Mouse (Mus musculus): ENCODE results near the gene Lrmda. TPM values are rescaled to one million over a fixed set of nuclear protein-coding genes. Genes with fewer than 3 reads are reported as not detected.

The Lrmda gene
- polyA plus RNA-seq, 1 experiment from 2014 or later, result 0.21 TPM

DNA sequence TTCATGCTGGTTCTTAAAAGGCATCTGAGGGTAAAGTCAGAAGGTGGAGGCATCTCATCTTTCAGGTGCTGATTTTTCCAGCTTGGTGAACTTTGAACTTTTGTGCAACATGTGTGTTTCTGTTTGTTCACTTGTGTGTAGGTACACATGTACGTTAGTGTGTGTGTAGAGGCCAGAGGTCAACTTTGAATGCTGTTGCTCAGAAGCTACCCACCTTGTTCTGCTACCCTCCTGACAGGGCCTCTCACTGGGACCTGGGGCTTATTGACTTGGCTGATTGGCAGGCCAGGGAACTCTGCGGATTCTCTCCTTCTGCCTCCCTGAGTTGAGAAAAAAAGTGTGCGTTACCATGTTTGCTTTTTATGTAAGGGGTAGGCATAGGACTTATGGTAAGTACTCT lies 203.1 kb downstream of the Lrmda start:
- no peak for DNase-seq (ENCODE audit: low spot score)

- DNase-seq (ENCODE audit: low spot score), result no peak
These were observed 206.7 kb downstream of the Lrmda start for GRCm38 (mm10) chr14:22226205-22226604.

DNA sequence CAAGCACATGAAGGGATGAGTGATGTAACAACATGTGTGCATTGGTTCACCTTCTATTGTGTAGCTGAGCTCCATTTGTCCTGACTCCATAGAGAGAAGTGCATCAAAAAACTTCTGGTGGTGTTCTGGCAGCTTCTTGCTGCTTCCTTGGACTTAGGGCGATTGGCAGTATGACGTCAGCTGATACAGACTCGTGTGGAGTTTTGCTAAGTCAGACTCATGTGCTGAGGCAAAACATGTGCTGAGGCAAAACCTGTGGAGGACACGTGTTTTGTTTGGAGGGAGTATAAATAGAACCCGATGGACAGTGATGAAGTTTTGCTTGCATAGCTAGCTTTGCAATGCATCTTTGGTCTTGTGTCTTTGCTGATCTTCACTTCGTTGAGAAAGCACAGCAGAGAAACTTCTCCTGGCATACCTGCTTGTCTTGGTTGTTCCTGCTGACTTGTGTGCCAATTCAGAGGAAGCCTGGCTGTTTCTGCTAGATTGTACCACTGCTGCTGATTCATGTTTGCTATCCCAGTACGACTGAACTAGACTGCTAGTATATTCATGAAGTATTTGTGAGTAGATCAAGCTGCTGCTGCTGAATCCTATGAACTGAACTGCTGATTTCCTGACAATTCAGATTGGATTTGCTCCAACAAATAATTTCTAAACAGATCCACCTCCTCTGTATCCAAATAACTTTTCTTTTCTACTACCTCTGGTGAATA lies 208.9 kb downstream of the Lrmda start:
- DNase-seq (ENCODE audit: low spot score), result no peak

GRCm38 (mm10) chr14:22240315-22240714 lies 220.8 kb downstream of the Lrmda start:
- DNase-seq (ENCODE audit: low spot score), result no peak

DNA sequence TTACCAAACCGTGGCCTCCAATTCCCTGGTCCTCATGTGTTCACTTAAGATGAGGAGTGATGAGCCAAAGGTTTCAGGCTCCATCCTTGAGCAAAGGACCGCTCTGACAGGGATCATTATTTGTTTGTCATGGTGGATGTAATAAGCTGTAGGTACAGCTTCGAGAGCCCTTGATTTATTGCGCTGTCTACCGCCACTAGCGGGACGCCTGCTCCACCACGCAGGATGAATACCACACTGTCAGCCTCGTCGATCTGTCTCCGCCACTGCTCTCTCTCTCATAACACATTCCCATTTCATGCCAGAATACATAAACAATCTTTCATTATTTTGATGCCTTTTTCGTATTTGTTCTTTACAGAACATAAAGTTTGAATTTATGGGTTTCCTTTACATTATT lies 235.9 kb downstream of the Lrmda start:
- DNase-seq (ENCODE audit: low spot score), result no peak

DNA sequence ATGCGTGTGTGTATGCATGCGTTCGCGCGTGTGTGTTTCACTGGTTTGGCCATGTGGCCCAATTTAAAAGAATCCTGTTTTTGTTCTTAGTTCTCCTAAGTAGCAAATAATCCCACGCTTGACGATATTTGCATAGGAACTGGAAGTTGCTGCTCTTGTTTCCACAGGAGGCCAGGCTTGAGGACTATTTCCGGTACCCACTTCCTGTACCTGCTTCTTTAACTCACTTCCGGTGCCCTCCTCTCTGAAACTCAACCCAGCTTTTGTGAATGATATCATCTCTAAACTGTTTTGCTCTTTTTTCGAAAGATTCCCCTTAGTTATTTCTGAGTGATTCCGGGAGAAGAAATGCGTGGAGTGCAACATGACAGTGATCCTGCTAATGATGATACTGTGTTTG lies 236.8 kb downstream of the Lrmda start:
- peak; percentile 70 for DNase-seq (ENCODE audit: low spot score)

- DNase-seq (ENCODE audit: low spot score), result no peak
These were observed 240.0 kb downstream of the Lrmda start for GRCm38 (mm10) chr14:22259376-22260032.

- DNase-seq (ENCODE audit: low spot score), result peak; percentile 10
These were observed 240.5 kb downstream of the Lrmda start for GRCm38 (mm10) chr14:22260033-22260419.

GRCm38 (mm10) chr14:22265229-22265905 lies 245.9 kb downstream of the Lrmda start:
- no peak for DNase-seq (ENCODE audit: low spot score)

GRCm38 (mm10) chr14:22269812-22270211 lies 250.3 kb downstream of the Lrmda start:
- DNase-seq (ENCODE audit: low spot score), result no peak

DNA sequence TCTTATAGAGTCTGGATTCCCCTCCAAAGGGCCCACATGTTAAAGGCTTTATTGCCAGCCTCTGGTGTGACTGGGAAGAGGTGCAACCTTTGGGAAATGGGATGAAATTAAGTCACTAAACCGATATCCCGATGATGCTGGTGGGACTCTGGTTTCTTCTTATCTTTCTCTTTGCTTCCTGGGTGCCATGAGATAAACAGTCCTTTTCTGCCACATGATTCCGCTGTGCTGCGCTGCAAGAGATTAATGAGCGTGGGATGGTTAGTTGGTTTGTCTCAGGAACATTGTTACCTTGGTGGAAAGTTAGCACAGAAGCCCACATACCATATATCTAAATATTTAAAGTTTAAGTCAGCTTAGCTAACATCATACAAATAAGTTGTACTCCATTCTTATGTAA lies 258.5 kb downstream of the Lrmda start:
- no peak for DNase-seq (ENCODE audit: low spot score)

GRCm38 (mm10) chr14:22279591-22279990 lies 260.1 kb downstream of the Lrmda start:
- no peak for DNase-seq (ENCODE audit: low spot score)

- DNase-seq (ENCODE audit: low spot score), result no peak
These were observed 262.1 kb downstream of the Lrmda start for GRCm38 (mm10) chr14:22281630-22282029.

- no peak for DNase-seq (ENCODE audit: low spot score)
These were observed 263.3 kb downstream of the Lrmda start for GRCm38 (mm10) chr14:22282847-22283246.

GRCm38 (mm10) chr14:22283722-22284121 lies 264.2 kb downstream of the Lrmda start:
- DNase-seq (ENCODE audit: low spot score), result peak; percentile 51

DNA sequence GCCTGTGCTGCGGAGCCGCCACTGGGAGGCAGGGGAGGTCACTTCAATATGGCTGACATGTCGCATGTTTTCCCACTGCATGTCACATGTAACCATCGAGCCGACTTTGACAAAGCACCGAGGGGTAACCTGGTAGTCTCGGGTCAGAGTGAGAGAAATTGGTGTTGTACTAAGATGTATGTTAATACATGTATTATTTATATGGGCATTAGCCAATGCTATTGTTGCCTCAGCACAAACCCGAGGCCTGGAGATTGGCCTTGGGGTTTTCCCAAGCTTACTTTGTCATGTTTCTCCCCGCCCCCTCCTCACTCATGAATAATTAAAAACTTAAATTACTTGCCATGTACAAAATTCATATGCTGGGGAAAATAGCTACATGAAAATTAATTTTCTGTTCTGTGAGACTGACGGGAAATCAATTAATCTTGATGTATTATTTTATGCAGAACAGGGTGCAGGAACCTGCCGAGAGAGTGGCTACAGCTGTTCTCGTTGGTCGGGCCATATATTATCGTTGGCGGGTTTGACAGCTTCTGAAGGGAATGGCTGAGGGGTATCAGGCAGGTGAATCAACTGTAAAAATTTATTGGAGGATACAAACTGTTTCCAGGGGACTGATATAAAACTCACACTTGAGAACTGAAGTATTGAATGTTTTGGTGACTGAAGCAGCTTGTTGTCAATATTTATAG lies 265.5 kb downstream of the Lrmda start:
- DNase-seq (ENCODE audit: low spot score), result no peak

DNA sequence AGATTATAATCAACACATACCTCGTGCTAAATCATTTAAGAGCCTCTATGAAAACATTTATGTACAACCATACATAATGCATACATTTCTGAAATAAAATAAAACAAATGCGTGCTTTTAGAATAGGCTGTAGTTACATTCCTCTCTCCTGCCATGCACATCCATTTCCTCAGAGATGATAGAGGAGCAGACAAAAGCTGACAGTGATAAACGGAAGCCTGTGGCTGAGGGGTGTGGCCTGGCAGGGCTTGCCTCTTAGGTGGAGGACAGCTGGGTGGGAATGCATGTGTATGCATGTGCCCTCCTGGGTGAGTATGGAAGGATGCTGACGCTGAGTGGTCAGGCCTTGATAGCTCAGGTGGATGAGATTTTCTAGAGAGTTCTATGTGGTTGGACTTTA lies 266.3 kb downstream of the Lrmda start:
- peak; percentile 55 for DNase-seq (ENCODE audit: low spot score)

DNA sequence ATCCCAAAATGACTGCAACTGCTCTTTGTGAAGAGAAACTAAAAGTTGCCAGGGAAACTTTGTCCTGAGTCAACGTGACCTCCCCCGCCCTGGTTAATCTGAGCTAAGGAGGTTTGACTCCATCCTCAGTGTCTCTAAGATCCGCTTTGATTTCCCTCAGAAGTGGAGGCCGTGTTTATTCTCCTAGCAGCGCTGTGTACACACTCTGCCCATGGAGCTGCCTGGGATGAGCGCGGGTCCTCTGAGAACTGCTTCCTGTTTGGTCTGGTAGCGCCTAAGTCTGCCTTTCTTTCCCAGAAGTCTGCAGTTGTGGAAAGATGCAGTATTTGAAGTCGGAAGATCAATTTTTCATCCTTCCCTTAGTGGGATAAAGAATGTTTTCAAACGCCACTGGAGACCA lies 268.7 kb downstream of the Lrmda start:
- no peak for DNase-seq (ENCODE audit: low spot score)

- no peak for DNase-seq (ENCODE audit: low spot score)
These were observed 269.9 kb downstream of the Lrmda start for GRCm38 (mm10) chr14:22289380-22289922.

DNA sequence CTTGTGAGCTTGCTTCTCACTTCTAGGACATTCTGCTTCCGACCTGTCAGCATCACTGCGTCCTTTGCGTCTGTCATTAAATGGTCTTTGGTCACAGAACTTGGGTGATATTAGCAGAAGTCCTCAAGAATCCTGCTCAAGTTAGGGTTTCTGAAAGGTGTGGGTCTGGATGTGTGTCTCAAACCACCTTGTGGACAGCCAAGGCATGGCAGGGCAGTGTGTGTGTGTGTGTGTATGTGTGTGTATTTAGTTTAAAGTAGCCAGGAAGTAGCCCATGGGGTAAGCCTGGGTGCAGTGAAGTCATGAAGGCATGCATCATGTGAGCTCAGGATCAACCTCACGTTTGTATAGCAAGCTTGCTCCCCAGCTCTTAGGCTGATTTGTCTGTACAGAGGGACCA lies 274.9 kb downstream of the Lrmda start:
- no peak for DNase-seq (ENCODE audit: low spot score)

DNA sequence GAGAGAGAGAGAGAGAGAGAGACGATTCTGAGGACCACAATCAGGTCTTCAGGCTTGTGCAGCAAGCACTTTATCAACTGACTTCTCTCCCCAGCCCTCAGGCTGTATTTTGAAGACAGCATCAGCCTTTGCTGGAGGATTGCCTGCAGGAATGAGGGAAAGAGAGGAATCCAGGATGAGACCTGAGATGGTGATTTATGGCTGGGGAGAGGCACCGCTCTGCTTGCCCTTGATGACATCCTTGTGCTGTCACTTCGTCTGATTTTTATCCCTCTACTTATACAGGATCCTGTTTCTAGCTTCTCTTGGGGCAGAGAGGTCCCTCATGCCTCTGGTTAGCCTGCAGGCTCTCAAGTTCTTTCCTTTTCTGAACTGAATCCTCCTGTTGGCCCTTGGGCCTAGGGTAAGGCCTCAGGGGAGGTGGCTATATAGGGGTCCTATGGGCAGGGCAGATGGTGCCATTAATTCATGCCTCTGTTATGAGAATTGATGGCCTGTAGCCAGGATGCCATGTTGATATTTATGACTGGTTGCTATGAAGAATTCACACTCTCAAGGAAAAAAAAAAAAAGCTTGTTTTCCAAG lies 277.2 kb downstream of the Lrmda start:
- no peak for DNase-seq (ENCODE audit: low spot score)
